Mouse (Mus musculus): Measurements from ENCODE around the gene Mpped2.
A peak's percentile ranks its signal among the peaks of the same experiment; 100 is the strongest.

The Mpped2 gene

GRCm38 (mm10) chr2:106692783-106693701 lies at the start of gene Mpped2:
Gene Mpped2 (plus strand): TSS chr2:106693269.
- peak; percentile 65 for DNase-seq

DNA sequence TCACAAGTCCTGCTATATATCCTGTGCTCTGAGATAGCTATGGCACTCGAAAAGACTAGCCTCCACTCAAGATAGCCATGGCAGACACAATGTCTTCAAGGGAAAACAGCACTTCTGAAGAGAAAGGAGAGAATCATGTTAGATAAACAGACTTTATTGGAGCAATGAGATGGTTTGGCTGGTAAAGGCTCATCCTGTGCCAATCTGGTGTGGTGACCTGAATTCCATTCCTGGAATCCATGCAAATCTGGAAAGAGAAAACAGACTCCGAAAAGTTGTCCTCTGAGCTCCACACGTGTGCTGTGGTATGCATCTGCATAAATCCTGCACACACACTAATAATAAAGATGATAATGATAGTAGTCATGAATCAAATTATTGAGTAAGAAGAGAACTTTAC lies 48.3 kb upstream of the Mpped2 start:
- DNase-seq = peak; percentile 5

DNA sequence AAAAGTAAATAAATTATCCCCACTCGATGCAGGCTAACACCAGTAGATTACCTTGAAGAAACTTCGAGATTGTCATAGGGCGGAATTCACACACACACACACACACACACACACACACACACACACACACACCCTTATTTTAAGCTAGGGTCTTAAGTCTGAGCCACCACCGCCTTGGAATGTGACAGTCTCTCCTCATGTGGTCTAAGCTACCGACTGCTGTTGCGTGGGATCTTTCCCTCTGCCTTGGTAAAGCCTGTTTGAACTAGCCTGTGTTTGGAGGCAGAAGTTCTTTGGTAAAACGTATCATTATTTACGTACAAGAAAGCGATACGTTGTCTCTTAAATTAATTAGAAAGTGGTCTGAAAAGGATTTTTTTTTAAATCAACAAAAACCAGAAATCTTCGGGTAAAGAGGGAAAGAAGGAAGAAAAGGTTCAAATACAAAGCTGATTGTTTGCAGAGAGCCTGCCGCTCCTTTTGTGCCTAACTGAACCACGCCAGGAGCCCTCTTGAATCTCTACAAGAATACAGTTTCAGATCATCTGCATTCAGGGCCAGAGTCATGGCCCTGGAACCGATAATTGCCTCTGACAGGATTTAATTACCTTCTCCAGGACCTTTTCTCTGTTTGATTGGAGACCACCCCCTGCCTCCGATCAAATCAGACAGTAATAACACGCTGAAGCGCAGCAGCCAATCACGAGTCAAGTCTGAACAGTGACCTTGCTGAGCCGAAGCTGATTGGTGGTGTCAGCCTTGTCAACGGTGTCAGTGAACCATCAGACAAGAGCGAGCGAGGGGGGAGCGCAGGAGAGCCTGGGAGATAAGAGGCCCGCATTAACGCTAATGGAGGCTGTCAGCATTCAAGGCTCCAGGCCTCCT lies 43.1 kb upstream of the Mpped2 start:
- peak; percentile 83 for DNase-seq

- no peak for DNase-seq
These were observed 40.9 kb upstream of the Mpped2 start for GRCm38 (mm10) chr2:106652151-106652550.

DNA sequence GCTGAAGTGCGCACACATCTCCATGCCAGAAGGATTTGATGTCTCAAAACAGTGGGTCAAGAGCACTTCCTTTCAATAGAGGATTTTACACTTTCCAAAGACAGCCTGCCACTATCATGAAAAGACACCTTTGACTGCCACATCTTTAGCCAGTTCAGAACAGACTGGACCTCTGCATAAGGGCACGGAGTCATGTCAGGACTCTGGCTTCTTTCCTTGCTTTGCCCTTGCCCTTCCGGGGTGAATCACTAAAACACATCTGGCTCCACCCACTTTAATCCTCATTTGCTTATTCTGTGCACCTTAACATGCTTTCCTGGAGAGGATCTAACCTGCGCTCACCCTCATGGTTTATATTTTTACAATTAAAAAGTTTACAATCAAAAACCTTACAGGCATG lies 40.3 kb upstream of the Mpped2 start:
- no peak for DNase-seq

DNA sequence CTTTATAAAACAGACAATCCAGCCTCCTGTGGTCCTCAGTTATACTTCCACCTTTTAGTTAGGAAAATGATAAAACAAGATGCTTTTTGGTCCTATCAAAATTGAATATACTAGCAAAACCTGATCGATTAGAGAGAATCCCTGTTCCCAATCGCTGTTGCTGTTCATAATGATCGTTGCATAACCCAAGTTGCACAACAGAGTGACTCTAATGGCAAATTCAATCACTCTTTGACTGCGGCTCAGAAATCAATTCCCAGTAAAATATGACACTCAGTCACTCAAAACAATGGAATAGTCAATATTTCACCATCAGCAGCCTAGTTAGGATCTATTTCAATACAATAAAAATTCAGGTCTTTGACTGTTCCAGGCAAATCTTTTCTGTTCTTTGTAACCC lies 39.8 kb upstream of the Mpped2 start:
- no peak for DNase-seq

GRCm38 (mm10) chr2:106655271-106655670 lies 37.8 kb upstream of the Mpped2 start:
- no peak for DNase-seq

DNA sequence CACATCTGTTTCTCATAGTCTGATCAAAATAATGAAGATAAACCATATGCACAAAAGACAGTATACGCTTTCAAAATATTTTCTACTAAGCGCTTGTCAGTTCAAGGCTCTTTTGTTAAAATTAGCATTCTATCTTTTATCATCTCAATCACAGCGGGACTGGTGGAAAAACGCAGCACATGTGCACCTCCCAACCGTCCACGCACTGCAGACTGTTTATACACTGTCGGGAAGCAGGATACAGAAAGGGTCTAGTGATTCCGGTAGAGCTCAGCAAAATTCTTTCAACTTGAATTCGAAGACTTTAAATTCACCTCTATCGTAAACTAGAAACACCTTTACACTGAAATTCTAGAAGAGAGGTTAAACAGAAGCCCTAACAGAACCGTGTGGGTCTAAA lies 27.8 kb upstream of the Mpped2 start:
- no peak for DNase-seq

- no peak for DNase-seq
These were observed 18.8 kb upstream of the Mpped2 start for GRCm38 (mm10) chr2:106674319-106674718.

DNA sequence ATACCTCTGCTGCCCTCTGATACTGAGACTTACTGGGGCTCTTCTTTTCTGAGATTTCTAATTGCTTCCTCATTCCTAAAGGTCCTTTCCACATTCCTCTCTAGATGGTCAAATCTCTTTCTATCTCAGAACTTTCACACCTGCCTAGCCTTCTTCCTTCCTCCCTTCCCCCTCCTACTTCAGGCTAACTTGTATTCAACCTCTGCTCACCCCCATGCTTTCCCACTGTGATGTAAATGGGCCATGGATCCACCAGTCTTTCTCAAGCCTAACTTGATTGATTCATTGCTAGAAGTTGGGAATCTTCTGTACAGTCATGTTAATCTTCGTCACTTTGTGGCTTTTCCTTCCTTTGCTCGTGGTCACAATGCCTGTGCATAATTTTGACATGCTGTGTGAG lies 15.6 kb upstream of the Mpped2 start:
- DNase-seq = no peak

GRCm38 (mm10) chr2:106679720-106680455 lies 13.2 kb upstream of the Mpped2 start:
- DNase-seq = no peak

DNA sequence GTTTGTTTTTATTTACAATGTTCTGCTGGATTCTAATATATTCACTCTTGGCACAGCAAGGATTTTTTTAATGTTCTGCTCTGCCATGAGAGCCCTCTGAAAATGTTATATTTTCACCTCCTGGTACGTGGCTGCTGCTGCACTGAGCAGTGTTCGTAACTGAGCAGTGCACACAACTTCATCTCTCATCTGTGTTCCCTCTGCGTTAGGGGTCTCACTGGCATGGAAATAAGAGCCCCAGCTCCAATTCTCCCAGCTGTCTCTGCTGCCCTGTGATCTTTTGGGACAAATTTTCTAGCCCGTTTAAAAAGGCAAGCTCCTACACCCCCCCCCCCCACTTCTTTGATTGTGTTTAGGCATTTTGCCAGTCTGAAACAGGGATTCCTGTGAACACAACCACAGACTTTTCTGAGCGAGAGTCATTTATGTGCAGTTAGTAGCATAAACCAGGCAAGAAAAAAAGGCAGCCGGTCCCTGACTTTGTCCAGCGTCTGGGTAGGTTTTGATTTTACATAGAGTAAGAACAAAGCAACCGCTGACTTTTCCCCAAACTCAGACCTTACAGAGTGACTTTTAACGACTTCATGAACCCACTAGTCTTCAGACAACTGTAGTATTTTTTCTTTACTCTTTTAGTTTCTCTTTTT lies 9.8 kb upstream of the Mpped2 start:
- no peak for DNase-seq

DNA sequence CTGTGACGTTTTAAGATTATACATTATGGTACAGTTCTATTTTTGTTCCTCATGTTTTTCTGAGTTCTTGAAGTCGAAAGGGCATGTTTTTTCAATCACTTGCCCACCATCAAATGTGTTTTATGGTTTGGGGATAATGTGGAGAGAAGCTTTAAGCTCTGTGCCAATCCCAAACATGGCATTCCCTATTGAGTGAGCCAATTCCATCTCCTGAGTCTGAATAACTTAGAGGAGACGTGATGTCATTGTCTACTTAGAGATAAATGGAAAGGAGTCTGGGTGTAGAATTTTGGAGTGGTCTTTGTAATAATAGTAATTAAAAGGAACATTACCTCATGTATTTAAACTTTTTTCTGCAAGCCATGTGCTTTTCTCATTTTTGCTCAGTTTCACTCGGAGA lies 9.2 kb upstream of the Mpped2 start:
- no peak for DNase-seq

DNA sequence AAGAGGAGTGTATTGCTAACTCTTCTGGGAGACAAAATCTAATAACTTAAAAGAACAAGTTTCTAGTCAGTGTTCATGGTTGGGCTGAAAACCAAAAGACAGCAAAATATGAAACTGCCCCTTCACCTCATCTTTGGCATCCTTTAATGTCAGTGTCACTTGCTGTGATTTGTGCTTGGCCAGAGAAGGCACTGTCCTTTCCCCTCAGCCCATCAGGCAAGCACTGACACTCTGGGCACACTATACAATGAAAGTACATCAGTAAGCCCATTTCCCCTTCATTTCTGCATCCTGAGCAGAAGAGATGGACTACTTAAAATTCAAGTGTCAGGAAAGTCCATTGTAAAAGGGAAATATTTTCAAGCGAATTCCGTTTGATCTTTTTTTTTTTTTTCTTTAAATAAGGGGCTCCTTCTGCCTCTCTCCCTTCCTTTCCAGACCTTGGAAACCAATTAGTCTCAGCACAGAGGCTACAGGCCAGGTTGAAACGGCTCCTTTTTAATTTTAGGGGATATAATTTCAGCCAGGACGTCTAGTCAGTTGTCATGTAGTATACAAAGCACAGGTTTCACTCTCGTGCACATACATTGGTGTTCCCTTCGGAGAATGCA lies 1.2 kb upstream of the Mpped2 start:
- no peak for DNase-seq

- no peak for DNase-seq
These were observed 675 bp upstream of the Mpped2 start for GRCm38 (mm10) chr2:106692405-106692782.

- peak; percentile 64 for DNase-seq
These were observed 865 bp downstream of the Mpped2 start for GRCm38 (mm10) chr2:106693702-106694566.

DNA sequence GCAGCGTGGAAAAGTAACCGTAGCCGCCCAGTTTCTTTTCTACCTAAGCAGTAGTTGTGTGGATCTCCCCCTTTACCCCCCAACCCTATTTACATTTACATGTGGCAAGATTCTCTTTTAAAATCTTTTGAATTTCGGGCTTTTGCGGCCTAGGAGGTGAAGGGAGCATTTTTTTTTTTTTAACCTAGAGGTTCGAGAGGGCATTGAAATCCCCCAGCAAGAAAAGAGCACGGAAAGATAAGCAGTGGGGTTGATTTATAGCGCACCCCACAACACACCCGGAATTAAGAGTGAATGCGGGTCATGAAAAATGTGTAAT lies 1.5 kb downstream of the Mpped2 start:
- DNase-seq = no peak

DNA sequence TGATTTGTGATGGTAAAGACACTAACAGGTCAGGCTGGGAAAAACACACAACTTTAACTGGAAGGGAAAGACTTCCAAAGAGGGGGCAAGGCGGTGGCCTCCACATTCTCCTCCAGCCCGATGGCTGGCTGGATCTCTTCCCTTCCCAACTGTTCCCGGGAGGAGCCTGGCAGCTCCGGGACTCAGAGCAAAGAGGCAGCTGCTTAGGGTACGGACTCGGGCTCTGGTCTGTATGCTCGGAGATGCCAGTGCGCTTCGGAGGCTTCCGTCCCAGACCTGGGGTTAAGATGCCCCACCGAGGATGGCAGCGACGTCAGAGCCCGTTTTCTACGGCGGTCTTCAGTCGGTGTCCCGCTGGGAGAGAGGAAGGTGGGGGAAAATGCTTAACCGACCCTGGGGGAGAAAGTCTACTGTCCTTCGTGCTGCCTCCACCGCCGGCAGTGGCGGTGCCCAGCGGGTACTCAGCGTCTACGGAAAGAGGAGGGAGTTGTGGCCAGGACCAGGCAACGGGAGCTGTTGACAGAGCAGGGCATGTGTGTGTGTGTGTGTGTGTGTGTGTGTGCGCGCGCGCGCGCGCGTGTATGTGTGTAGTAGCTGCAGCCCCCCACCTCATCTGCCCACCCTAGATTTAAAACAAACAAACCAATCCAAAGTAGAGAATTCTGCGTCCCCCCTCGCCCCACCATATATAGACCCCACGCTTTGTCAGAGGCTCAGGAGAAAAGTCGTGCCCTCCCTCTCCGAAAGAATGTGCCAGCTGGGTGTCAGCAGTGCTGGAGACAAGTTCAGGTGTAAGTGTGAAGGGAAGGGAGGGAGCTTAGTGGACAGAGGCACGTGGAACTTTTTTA lies 2.0 kb downstream of the Mpped2 start:
- DNase-seq = peak; percentile 54

DNA sequence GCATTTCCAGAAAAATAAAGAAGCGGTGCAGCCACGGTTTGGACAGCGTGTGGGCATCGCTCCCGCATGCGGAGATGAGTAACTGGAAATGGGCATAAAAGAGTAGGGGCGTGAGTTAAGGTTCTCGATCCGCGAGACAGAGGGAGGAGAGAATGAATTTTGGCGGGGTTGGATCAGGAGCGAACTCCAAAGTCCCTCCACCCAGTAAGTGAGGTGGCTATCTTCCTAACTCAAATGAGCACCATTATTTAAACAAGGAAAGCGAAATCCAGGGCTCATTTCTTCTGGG lies 2.6 kb downstream of the Mpped2 start:
- DNase-seq = no peak

DNA sequence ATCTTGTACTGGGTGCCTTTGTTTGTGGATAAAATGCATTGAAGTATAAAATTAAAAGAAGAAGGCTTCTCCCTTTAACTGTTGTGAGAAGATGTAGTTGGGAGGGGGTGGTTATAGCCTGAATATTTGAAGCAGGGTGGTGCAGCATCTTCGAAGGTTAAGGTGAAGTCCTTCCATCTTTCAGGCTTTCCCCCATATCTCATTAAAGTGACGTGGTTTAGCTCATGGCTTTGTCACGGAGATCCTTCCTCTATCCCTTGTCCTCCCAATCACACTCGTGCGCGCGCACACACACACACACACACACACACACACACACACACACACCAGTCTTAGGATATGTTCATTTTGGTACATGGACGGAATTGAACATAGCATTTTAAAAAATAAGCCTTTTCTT lies 3.3 kb downstream of the Mpped2 start:
- DNase-seq = no peak

DNA sequence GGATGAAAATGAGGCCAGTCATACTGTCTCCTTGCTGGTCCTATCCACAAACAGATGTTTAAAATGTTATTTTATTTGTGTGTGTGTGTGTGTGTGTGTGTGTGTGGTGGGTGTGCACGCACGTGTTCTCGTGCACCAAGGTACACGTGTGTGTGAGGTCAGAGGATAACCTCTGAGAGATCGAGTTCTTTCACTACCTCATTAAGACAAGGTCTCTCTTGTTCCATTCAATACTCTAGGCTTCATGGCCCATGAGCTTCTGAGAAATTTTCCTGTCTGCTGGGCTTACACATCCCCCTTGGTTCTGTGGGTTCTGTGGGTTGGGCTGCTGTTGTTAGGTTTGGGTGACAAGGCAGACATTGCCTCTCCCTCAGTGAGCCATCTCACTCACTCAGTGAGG lies 12.6 kb downstream of the Mpped2 start:
- DNase-seq = no peak

All from cerebellum, adult 8-10 months (tissue).